Mouse (Mus musculus): ENCODE results near the gene Fdxacb1. TPM values are rescaled to one million over a fixed set of nuclear protein-coding genes. Genes with fewer than 3 reads are reported as not detected.
A peak's percentile ranks its signal among the peaks of the same experiment; 100 is the strongest.

Gene Fdxacb1
- polyA plus RNA-seq, 1 experiment from 2014 or later: 11.5 TPM

DNA sequence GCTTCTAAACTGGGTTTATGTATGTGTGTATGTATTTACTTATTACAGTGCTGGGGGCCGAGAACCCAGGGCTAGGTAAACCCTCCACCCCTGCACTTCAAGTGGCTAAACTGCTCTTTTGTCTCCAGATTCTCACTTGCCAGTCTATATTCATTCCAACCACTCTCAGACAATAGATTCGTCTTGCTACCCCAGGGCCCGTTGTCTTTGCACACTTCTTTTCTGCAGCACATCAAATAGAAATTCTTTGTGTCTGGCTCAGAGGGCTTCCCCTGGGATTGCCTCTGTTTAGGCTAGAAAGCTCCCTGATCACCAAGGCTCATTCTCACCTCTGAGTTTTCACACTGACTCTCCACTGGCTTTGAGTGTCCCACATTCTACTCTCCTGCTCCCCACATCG, 35.5 kb upstream of the Fdxacb1 start:
- 7% methylated on average over 4 of the region's 4 CpGs for WGBS

DNA sequence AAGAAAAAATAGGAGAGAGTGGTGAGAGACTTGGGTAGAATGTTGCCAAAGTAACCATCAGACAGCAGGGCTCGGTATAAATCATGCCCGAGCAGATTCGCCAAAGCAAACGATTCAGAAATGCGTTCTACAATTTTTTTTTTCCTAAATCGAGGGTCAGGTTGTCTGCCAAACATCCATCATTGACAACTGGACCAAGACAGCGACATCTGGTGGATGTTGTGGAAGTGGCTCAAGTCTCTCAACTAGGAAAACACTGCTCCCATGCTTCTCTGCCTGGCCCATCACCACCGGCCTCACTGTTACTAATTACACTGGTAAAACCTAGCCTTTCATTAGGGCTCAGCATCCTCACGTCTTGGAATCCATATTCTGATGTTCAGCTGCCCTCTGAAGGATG, 33.0 kb upstream of the Fdxacb1 start:
- H3K9me3 ChIP-seq: no peaks in the 10 kb centered on the region
- no peaks in the 10 kb centered on the region for H3K36me3 ChIP-seq
- H3K9ac ChIP-seq: no peak overlapping the region
- WGBS: 8% methylated on average over 9 of the region's 9 CpGs
- no peak overlapping the region for H3K4me3 ChIP-seq
- H3K27ac ChIP-seq: no peak overlapping the region
- peaks cover 17% of the 10 kb centered on the region for H3K4me1 ChIP-seq (replicated peaks)
- no peak for ATAC-seq (ENCODE audit: low FRiP score)
- H3K4me2 ChIP-seq: peak overlapping the region; percentile 24
- 0 out of 2 replicates have a peak, but pooled peaks cover 5% of the 10 kb centered on the region for H3K27me3 ChIP-seq

More for the DNA sequence above, 35.5 kb upstream of the Fdxacb1 start:
- Histone ChIP-seq H3K4me2 (no peak overlapping the region), H3K9ac (no peak overlapping the region), H3K27ac (peak overlapping the region; percentile 13), H3K4me1 (replicated peaks) (peaks cover 13% of the 10 kb centered on the region), H3K27me3 (0 out of 2 replicates have a peak, but pooled peaks cover 5% of the 10 kb centered on the region), H3K4me3 (no peak overlapping the region), H3K9me3 (no peaks in the 10 kb centered on the region), H3K36me3 (no peaks in the 10 kb centered on the region)
- no peak for ATAC-seq (ENCODE audit: low FRiP score)

GRCm38 (mm10) chr9:50738914-50739870, 28.8 kb upstream of the Fdxacb1 start, which contains the start of gene Dixdc1:
Gene Dixdc1, minus strand, starts transcription at chr9:50739517.
- Histone ChIP-seq H3K4me3 (peak within 1 kb of the TSS; percentile 36), H3K27me3 (peaks cover 5% of the 10 kb centered on the region; the same call in 1 of the 2 replicates), H3K9ac (peak within 1 kb of the TSS; percentile 35; the same call in 1 of the 2 replicates), H3K4me2 (peak within 1 kb of the TSS; percentile 60), H3K36me3 (no peaks in the 10 kb centered on the region), H3K9me3 (no peaks in the 10 kb centered on the region), H3K27ac (no peak within 1 kb of the TSS), H3K4me1 (replicated peaks) (peaks cover 11% of the 10 kb centered on the region)
- ATAC-seq (ENCODE audit: low FRiP score): peak; percentile 92
- 13% methylated on average over 36 of the region's 36 CpGs for WGBS

DNA sequence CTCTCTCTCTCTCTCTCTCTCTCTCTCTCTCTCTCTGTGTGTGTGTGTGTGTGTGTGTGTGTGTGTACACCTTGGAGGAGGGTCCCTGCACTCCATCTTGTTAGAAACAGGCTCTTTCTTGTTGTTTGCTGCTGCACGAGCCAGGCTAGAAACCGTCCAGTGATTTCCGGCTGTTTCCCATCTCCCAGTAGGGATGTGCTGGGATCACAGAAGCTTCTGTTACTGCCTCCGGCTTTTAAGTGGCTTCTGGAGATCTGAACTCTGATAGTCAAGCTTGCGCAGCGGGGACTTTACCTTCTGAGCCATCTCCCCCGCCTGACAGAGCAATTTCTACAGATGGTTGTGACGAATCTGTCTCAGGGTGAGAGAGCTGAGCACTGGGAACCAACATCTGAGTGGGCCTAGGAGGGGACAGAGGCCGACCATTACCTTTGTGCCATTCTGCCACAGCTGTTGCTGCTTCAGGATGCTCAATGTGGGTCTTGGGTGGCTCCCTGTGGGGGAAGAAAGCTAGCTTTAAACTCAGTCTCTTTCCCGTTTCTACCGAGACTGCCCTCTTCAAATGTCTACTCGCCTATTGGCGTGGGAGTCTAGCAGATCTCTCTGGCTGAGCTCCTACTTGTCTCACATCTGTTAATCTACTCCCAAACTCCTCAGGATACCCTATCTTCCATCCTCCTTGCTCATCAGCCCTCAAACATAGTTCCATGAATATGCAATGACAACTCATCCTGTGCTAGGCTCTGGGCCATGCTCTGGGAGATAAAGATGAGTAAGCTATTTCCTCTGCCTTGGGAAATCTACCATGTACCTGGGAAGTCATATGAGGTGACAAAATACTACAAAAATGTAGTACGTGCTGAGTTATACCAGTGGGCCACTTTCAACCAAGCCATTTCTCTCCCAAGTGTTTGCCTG, 26.9 kb upstream of the Fdxacb1 start:
- WGBS: 89% methylated on average over 14 of the region's 14 CpGs
- Histone ChIP-seq H3K9ac (no peak overlapping the region), H3K36me3 (no peaks in the 10 kb centered on the region), H3K4me2 (no peak overlapping the region), H3K27ac (no peak overlapping the region), H3K4me3 (no peak overlapping the region), H3K27me3 (peaks cover 13% of the 10 kb centered on the region), H3K9me3 (no peaks in the 10 kb centered on the region), H3K4me1 (replicated peaks) (peaks cover 15% of the 10 kb centered on the region)
- no peak for ATAC-seq (ENCODE audit: low FRiP score)

- H3K4me1 ChIP-seq (replicated peaks): peaks cover 19% of the 10 kb centered on the region
- H3K9me3 ChIP-seq: no peaks in the 10 kb centered on the region
- H3K4me3 ChIP-seq: no peak overlapping the region
- no peak overlapping the region for H3K9ac ChIP-seq
- H3K36me3 ChIP-seq: no peaks in the 10 kb centered on the region
- ATAC-seq (ENCODE audit: low FRiP score): no peak
- H3K4me2 ChIP-seq: no peak overlapping the region
- 84% methylated on average over 3 of the region's 3 CpGs for WGBS
- peaks cover 17% of the 10 kb centered on the region for H3K27me3 ChIP-seq
- no peak overlapping the region for H3K27ac ChIP-seq
These were observed 25.8 kb upstream of the Fdxacb1 start for GRCm38 (mm10) chr9:50742261-50742660.

- Histone ChIP-seq H3K9ac (no peak overlapping the region), H3K4me2 (no peak overlapping the region), H3K4me1 (replicated peaks) (peaks cover 19% of the 10 kb centered on the region), H3K36me3 (no peaks in the 10 kb centered on the region), H3K27ac (no peak overlapping the region), H3K4me3 (no peak overlapping the region), H3K27me3 (peaks cover 17% of the 10 kb centered on the region), H3K9me3 (no peaks in the 10 kb centered on the region)
- WGBS: 74% methylated on average over 2 of the region's 2 CpGs
- no peak for ATAC-seq (ENCODE audit: low FRiP score)
These were observed 25.3 kb upstream of the Fdxacb1 start for GRCm38 (mm10) chr9:50742744-50743143.

DNA sequence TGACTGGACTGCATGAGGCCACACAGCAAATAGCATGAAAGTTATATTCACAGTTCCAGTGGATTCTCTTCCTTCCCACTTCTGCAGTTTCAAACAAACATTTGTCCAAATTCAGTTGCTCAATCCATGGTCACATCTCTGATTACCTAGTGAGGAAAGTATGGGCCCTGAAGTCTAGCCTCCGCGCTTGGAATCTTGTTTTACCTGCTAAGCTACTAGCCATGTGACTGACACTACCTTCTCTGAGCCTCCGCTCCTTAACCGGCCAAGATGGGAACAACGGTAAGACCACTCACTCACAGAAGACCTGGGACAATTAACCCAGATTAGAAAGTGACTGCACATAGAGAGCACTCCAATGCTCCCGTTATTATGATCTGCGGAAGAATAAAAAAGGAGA, 22.2 kb upstream of the Fdxacb1 start:
- peak overlapping the region; percentile 37 for H3K4me3 ChIP-seq
- no peaks in the 10 kb centered on the region for H3K36me3 ChIP-seq
- H3K27me3 ChIP-seq: peaks cover 17% of the 10 kb centered on the region
- H3K27ac ChIP-seq: no peak overlapping the region
- peaks cover 9% of the 10 kb centered on the region for H3K4me1 ChIP-seq (replicated peaks)
- 20% methylated on average over 7 of the region's 7 CpGs for whole genome bisulfite sequencing
- peak overlapping the region; percentile 65; the same call in 1 of the 2 replicates for H3K9ac ChIP-seq
- ATAC-seq (ENCODE audit: low FRiP score): no peak
- H3K9me3 ChIP-seq: no peaks in the 10 kb centered on the region
- H3K4me2 ChIP-seq: peak overlapping the region; percentile 58

GRCm38 (mm10) chr9:50746214-50746677, 21.8 kb upstream of the Fdxacb1 start, which contains the start of gene 2310030G06Rik:
Gene 2310030G06Rik, minus strand, starts transcription at chr9:50746536.
- no peak for ATAC-seq (ENCODE audit: low FRiP score)
- Histone ChIP-seq H3K4me3 (peak within 1 kb of the TSS; percentile 37), H3K27ac (no peak within 1 kb of the TSS), H3K4me1 (replicated peaks) (peaks cover 9% of the 10 kb centered on the region), H3K36me3 (no peaks in the 10 kb centered on the region), H3K9me3 (no peaks in the 10 kb centered on the region), H3K4me2 (peak within 1 kb of the TSS; percentile 58), H3K9ac (peak within 1 kb of the TSS; percentile 65), H3K27me3 (peaks cover 17% of the 10 kb centered on the region)
- WGBS: 4% methylated on average over 19 of the region's 19 CpGs

- no peak overlapping the region for H3K9ac ChIP-seq
- no peak overlapping the region for H3K27ac ChIP-seq
- H3K4me2 ChIP-seq: no peak overlapping the region
- peaks cover 16% of the 10 kb centered on the region for H3K27me3 ChIP-seq
- no peak for ATAC-seq (ENCODE audit: low FRiP score)
- H3K36me3 ChIP-seq: no peaks in the 10 kb centered on the region
- H3K9me3 ChIP-seq: no peaks in the 10 kb centered on the region
- H3K4me1 ChIP-seq (replicated peaks): peaks cover 9% of the 10 kb centered on the region
- WGBS: 75% methylated on average over 6 of the region's 6 CpGs
- no peak overlapping the region for H3K4me3 ChIP-seq
These were observed 17.3 kb upstream of the Fdxacb1 start for GRCm38 (mm10) chr9:50750706-50751105.

DNA sequence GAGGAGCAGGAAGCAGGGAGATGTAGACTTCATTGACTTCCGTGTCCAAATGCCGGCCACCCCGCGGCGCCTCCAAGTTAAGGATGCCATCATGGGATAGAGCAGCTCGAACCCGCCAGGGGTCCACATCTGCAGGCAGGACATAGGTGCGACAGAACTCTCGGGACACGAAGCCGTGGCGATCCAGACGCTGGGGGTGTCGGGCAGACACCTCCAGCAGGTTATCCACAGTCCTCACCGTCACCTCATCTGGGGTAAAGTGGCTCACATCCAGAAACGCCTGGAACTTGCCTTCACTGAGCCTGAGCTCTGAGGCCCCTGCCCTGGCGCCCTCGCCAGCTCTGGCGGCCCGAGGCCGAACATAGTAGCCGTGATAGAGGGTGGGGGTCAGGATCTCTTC, 16.7 kb upstream of the Fdxacb1 start, which contains the start of gene Cryab:
Gene Cryab (plus strand): TSS at position 3 of the 400 bp plus-strand sequence.
- H3K27ac ChIP-seq: no peak within 1 kb of the TSS
- peaks cover 10% of the 10 kb centered on the region for H3K27me3 ChIP-seq
- H3K4me3 ChIP-seq: no peak within 1 kb of the TSS
- no peak within 1 kb of the TSS for H3K9ac ChIP-seq
- H3K4me2 ChIP-seq: no peak within 1 kb of the TSS
- no peak for ATAC-seq (ENCODE audit: low FRiP score)
- no peaks in the 10 kb centered on the region for H3K36me3 ChIP-seq
- H3K9me3 ChIP-seq: no peaks in the 10 kb centered on the region
- 79% methylated on average over 22 of the region's 22 CpGs for WGBS
- peaks cover 3% of the 10 kb centered on the region for H3K4me1 ChIP-seq (replicated peaks)

DNA sequence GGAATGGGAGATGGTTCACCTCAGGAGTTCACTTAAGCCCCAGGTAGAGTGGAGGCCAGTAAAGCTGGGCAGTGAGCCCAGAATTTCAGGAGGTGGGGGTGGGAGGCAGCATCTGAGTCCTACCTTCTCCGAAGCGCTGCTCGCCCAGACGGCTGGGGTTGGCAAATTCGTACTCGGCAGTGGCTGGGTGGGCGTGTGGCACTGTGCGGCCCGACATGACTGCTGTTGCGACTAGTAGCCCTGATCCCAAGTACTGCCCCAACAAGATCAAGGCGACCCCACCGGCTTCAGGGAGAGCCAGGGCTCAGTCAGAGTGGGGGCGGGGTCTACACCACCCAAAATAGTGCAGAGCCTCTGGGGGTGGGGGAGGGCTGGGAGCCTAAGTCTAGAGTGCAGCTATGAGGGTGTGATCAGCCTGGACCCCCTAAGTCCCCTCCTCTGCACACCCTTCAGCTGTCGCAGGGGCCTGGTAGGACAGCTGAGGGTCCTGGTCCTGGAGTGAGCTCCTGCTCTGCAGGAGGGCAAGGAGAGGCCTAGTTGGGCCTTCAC, 15.9 kb upstream of the Fdxacb1 start, which contains the start of gene Hspb2:
Gene Hspb2 (minus strand): TSS at position 301 of the 549 bp plus-strand sequence.
- Histone ChIP-seq H3K4me2 (no peak within 1 kb of the TSS), H3K27me3 (peaks cover 5% of the 10 kb centered on the region), H3K27ac (no peak within 1 kb of the TSS), H3K4me3 (no peak within 1 kb of the TSS), H3K9me3 (no peaks in the 10 kb centered on the region), H3K9ac (0 out of 2 replicates have a peak within 1 kb of the TSS, but pooled peaks have one; percentile 24), H3K4me1 (replicated peaks) (no peaks in the 10 kb centered on the region), H3K36me3 (no peaks in the 10 kb centered on the region)
- no peak for ATAC-seq (ENCODE audit: low FRiP score)
- WGBS: 76% methylated on average over 13 of the region's 14 CpGs

Data from hindbrain, embryonic 13.5 days (tissue).